Mouse (Mus musculus): Measurements from ENCODE around the gene Ldah. TPM values are rescaled to one million over a fixed set of nuclear protein-coding genes. Genes with fewer than 3 reads are reported as not detected.

Gene Ldah
- total RNA-seq, 4 experiments from 2014 or later = 38.3 to 49.0 (median 42.7) TPM

GRCm38 (mm10) chr12:8313270-8313771 lies 105.4 kb downstream of the Ldah start, which contains the start of gene Hs1bp3:
Hs1bp3 (plus strand) TSS chr12:8313432.
- peak; percentile 66 to 81 for DNase-seq (ENCODE audit: low spot score in 2 of 2)

- no peak for DNase-seq (ENCODE audit: low spot score in 2 of 2)
These were observed 105.9 kb downstream of the Ldah start for GRCm38 (mm10) chr12:8313773-8314172.

GRCm38 (mm10) chr12:8316541-8316940 lies 108.6 kb downstream of the Ldah start:
- no peak for DNase-seq (ENCODE audit: low spot score in 2 of 2)

- peak; percentile 77 to 92 for DNase-seq (ENCODE audit: low spot score in 2 of 2)
These were observed 112.3 kb downstream of the Ldah start for GRCm38 (mm10) chr12:8320084-8320713.

- DNase-seq (ENCODE audit: low spot score in 2 of 2) = no peak
These were observed 113.6 kb downstream of the Ldah start for GRCm38 (mm10) chr12:8321506-8321905.

GRCm38 (mm10) chr12:8324086-8324485 lies 116.2 kb downstream of the Ldah start:
- DNase-seq (ENCODE audit: low spot score in 2 of 2) = no peak

GRCm38 (mm10) chr12:8325245-8325942 lies 117.5 kb downstream of the Ldah start:
- DNase-seq (ENCODE audit: low spot score in 2 of 2) = peak in 1 of 2 experiments; percentile 49

- DNase-seq (ENCODE audit: low spot score in 2 of 2) = peak; percentile 74 to 82
These were observed 118.1 kb downstream of the Ldah start for GRCm38 (mm10) chr12:8325943-8326522.

- peak; percentile 94 to 98 for DNase-seq (ENCODE audit: low spot score in 2 of 2)
These were observed 119.1 kb downstream of the Ldah start for GRCm38 (mm10) chr12:8326825-8327674.

- DNase-seq (ENCODE audit: low spot score in 2 of 2) = no peak
These were observed 119.8 kb downstream of the Ldah start for GRCm38 (mm10) chr12:8327675-8328053.

- no peak for DNase-seq (ENCODE audit: low spot score in 2 of 2)
These were observed 121.3 kb downstream of the Ldah start for GRCm38 (mm10) chr12:8329236-8329635.

- no peak for DNase-seq (ENCODE audit: low spot score in 2 of 2)
These were observed 123.7 kb downstream of the Ldah start for GRCm38 (mm10) chr12:8331489-8332173.

- no peak for DNase-seq (ENCODE audit: low spot score in 2 of 2)
These were observed 124.3 kb downstream of the Ldah start for GRCm38 (mm10) chr12:8332174-8332542.

GRCm38 (mm10) chr12:8333617-8334016 lies 125.7 kb downstream of the Ldah start:
- DNase-seq (ENCODE audit: low spot score in 2 of 2) = no peak

GRCm38 (mm10) chr12:8334261-8334660 lies 126.4 kb downstream of the Ldah start:
- no peak for DNase-seq (ENCODE audit: low spot score in 2 of 2)

Other genes starting within 250 kb of the Ldah start
- not detected for gene Apob, start 230.5 kb upstream of the Ldah start, total RNA-seq (2022)
- gene Gdf7, start 93.8 kb downstream of the Ldah start, total RNA-seq (2022) = under 1 TPM; 0.31 to 0.90 (median 0.69) TPM
- gene Hs1bp3, start 105.3 kb downstream of the Ldah start, total RNA-seq (2022) = 10 to 100 TPM; 16.4 to 20.0 (median 18.7) TPM

Data from layer of hippocampus, adult 8-10 months (tissue).